In genomic region chr17:70979345-70980223, GRCm38 (mm10) we compare ENCODE assay signal across 9 mouse cellular contexts. TPM values are rescaled to one million over a fixed set of nuclear protein-coding genes. Genes with fewer than 3 reads are reported as not detected.
DNase-seq lines count a peak whose midpoint lies in the region; ATAC-seq lines count a peak whose summit lies in the region.
"Had no signal": no experiment of that assay in that cellular context is flagged by ENCODE, and none has a peak within 500 bp of the region (broad histone marks: within the 10 kb centered on the region; RNA-seq: fewer than 3 reads in every experiment).

No protein-coding gene starts in this region.

- no peaks in the 10 kb centered on the region for H3K4me1 ChIP-seq in hindbrain, embryonic 12.5 days
- H3K4me1 ChIP-seq in hindbrain, embryonic 10.5 days (replicated peaks), result no peaks in the 10 kb centered on the region
- H3K4me1 ChIP-seq in lung, embryonic 15.5 days, result peaks cover 6% of the 10 kb centered on the region; the same call in 1 of the 2 replicates
- no peaks in the 10 kb centered on the region for H3K4me1 ChIP-seq in kidney, embryonic 15.5 days

- peaks cover 48% of the 10 kb centered on the region for H3K36me3 ChIP-seq in hindbrain, embryonic 12.5 days
- peaks cover 68% of the 10 kb centered on the region for H3K36me3 ChIP-seq in hindbrain, embryonic 10.5 days
- peaks cover 43% of the 10 kb centered on the region for H3K36me3 ChIP-seq in lung, embryonic 15.5 days
- peaks cover 66% of the 10 kb centered on the region for H3K36me3 ChIP-seq in kidney, embryonic 15.5 days

- H3K9me3 ChIP-seq in hindbrain, embryonic 12.5 days (replicated peaks), result no peaks in the 10 kb centered on the region
- H3K9me3 ChIP-seq in hindbrain, embryonic 10.5 days, result no peaks in the 10 kb centered on the region
- H3K9me3 ChIP-seq in lung, embryonic 15.5 days, result no peaks in the 10 kb centered on the region
- no peaks in the 10 kb centered on the region for H3K9me3 ChIP-seq in kidney, embryonic 15.5 days (replicated peaks)

- WGBS in hindbrain, embryonic 12.5 days, result 91% methylated on average over 20 of the region's 20 CpGs
- 88% methylated on average over 20 of the region's 20 CpGs for WGBS in hindbrain, embryonic 10.5 days
- WGBS in lung, embryonic 15.5 days, result 74% methylated on average over 20 of the region's 20 CpGs
- WGBS in kidney, embryonic 15.5 days, result 88% methylated on average over 20 of the region's 20 CpGs

- no peak overlapping the region for H3K4me2 ChIP-seq in hindbrain, embryonic 12.5 days (replicated peaks)
- no peak overlapping the region for H3K4me2 ChIP-seq in lung, embryonic 15.5 days
- H3K4me2 ChIP-seq in kidney, embryonic 15.5 days, result no peak overlapping the region

- no peak overlapping the region for H3K4me3 ChIP-seq in hindbrain, embryonic 12.5 days
- no peak overlapping the region for H3K4me3 ChIP-seq in hindbrain, embryonic 10.5 days
- no peak overlapping the region for H3K4me3 ChIP-seq in lung, embryonic 15.5 days
- H3K4me3 ChIP-seq in kidney, embryonic 15.5 days (replicated peaks), result no peak overlapping the region

- no peak overlapping the region for H3K9ac ChIP-seq in hindbrain, embryonic 12.5 days
- no peak overlapping the region for H3K9ac ChIP-seq in lung, embryonic 15.5 days
- H3K9ac ChIP-seq in kidney, embryonic 15.5 days, result no peak overlapping the region

- no peak overlapping the region for H3K27ac ChIP-seq in hindbrain, embryonic 12.5 days
- no peak overlapping the region for H3K27ac ChIP-seq in hindbrain, embryonic 10.5 days
- H3K27ac ChIP-seq in lung, embryonic 15.5 days, result no peak overlapping the region
- H3K27ac ChIP-seq in kidney, embryonic 15.5 days, result no peak overlapping the region

- no peak for DNase-seq in hindbrain, embryonic 10.5 days (ENCODE audit: low spot score)
- DNase-seq in CD4-positive helper T cell, adult 2 months (ENCODE audit: low read depth, low spot score), result peak; percentile 58
- no peak for DNase-seq in MN1 (ENCODE audit: low spot score)
- DNase-seq in cerebellum, postnatal 10 days, result no peak
- DNase-seq: gastrocnemius, postnatal 36 days had no signal

- ATAC-seq in hindbrain, embryonic 12.5 days (ENCODE audit: low FRiP score), result 0 out of 2 replicates have a peak, but pooled peaks have one; percentile 22
- peak; percentile 60 for ATAC-seq in common myeloid progenitor, adult 5-6 weeks (replicated peaks; ENCODE audit: low read depth, poor library complexity, severe bottlenecking)
- ATAC-seq in lung, embryonic 15.5 days (ENCODE audit: borderline replicate concordance, extremely low read depth, low FRiP score, low TSS enrichment), result peak; percentile 53; the same call in 1 of the 2 replicates
- no peak for ATAC-seq in kidney, embryonic 15.5 days (replicated peaks; ENCODE audit: low FRiP score)

- no peaks in the 10 kb centered on the region for H3K27me3 ChIP-seq in hindbrain, embryonic 12.5 days
- no peaks in the 10 kb centered on the region for H3K27me3 ChIP-seq in hindbrain, embryonic 10.5 days (ENCODE audit: insufficient read depth, poor library complexity, severe bottlenecking)
- no peaks in the 10 kb centered on the region for H3K27me3 ChIP-seq in lung, embryonic 15.5 days
- no peaks in the 10 kb centered on the region for H3K27me3 ChIP-seq in kidney, embryonic 15.5 days

RNA-seq across cellular contexts. Expression of gene Myom1, which starts 22.8 kb away (rescaled TPM):
- polyA plus RNA-seq in hindbrain, embryonic 12.5 days (2016; fragmentation: Nextera tagmentation; extraction: Ambion mirVana), result 1.9 and 5.0 TPM in 2 replicates
- polyA plus RNA-seq in hindbrain, embryonic 10.5 days (2016; fragmentation: Nextera tagmentation; extraction: Ambion mirVana), result 0.99 and 2.7 TPM in 2 replicates
- 6.3 and 14.1 TPM in 2 replicates for total RNA-seq in common myeloid progenitor, adult 5-6 weeks (2017)
- 9.0 and 10.9 TPM in 2 replicates for polyA plus RNA-seq in lung, embryonic 15.5 days (2015; fragmentation: Nextera tagmentation; extraction: Ambion mirVana)
- 5.5 and 6.0 TPM in 2 replicates for polyA plus RNA-seq in kidney, embryonic 15.5 days (2015; fragmentation: Nextera tagmentation; extraction: Ambion mirVana)

RNA-seq across cellular contexts. Expression of gene Myl12a, which starts 23.1 kb away (rescaled TPM):
- polyA plus RNA-seq in hindbrain, embryonic 12.5 days (2016; fragmentation: Nextera tagmentation; extraction: Ambion mirVana), result 351 and 382 TPM in 2 replicates
- 427 and 441 TPM in 2 replicates for polyA plus RNA-seq in hindbrain, embryonic 10.5 days (2016; fragmentation: Nextera tagmentation; extraction: Ambion mirVana)
- 111 and 131 TPM in 2 replicates for total RNA-seq in common myeloid progenitor, adult 5-6 weeks (2017)
- 673 and 708 TPM in 2 replicates for polyA plus RNA-seq in lung, embryonic 15.5 days (2015; fragmentation: Nextera tagmentation; extraction: Ambion mirVana)
- 642 and 672 TPM in 2 replicates for polyA plus RNA-seq in kidney, embryonic 15.5 days (2015; fragmentation: Nextera tagmentation; extraction: Ambion mirVana)
